Mouse (Mus musculus) liver, adult (tissue): ENCODE measurements around the gene Gabbr2.

Experiments used
- GATA4 ChIP-seq: IDR thresholded peaks from 2 replicates; pipeline ENCODE4 v1.6.1; 2014; ENCODE audit warnings: mild to moderate bottlenecking, low read length; ENCODE audit not compliant: insufficient replicate concordance

Gene Gabbr2

DNA sequence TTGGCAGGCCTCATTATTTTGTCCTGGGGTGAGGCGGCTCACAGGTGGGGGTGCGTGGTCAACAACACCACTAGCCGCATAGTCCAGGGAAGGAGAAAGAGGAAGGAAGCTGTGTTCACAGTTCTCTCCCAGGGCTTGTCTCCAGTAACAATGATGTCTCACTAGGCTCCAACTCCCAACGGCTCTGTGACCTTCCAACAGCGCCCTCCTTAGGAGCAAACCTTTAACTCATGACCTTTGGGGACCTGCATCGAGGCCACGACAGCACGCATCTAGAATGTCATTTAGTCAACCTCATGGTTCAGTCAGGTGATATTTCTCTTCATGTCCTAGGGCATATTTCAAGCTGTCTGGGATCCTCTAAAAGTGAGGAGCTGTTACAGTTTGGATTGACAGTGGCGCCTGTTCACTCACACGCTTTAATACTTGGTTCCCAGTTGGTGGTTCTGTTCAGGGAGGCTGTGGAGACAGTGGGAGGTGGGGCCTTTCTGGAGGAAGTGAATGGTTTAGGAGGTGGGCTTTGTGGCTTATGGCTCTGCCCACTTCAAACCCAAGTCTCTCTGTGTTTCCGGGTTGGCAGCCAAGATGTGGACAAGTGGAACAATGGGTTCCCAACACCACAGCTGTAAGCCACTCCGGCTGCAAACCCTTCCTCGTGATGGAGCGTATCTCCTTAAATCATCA is 200.3 kb downstream of the Gabbr2 start:
- no peak for TF ChIP-seq GATA4

DNA sequence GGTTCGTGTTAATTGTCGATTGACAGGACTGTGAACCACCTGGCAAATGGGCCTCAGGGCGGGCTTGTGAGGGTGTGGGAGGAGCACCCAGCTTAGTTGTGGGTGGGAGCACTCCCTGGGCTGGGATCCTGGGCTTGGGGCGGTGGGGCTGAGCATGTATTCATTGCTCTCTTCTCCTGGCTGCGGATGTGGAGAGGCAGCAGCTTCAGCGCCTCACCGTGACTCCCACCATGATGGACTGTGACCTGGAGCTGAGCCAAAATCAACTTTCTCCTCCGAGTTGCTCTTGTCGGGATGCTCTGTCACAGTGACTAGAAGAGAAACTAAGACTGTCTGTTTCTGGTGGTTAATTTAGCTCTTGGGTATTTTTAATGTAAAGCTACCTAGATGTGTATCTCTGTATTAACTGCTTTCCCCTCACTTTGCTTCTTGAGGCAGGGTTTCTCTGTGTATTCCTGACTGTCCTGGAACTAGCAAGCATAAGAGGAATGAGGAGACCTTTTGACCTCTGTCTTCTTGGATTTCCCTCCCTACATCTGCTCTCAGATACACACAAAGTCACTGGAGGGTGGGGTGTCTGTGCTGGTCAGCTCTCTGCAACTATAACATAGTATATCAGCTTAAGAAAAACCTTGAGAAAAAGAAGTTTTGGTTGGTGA is 200.9 kb downstream of the Gabbr2 start:
- TF ChIP-seq GATA4 = no peak

DNA sequence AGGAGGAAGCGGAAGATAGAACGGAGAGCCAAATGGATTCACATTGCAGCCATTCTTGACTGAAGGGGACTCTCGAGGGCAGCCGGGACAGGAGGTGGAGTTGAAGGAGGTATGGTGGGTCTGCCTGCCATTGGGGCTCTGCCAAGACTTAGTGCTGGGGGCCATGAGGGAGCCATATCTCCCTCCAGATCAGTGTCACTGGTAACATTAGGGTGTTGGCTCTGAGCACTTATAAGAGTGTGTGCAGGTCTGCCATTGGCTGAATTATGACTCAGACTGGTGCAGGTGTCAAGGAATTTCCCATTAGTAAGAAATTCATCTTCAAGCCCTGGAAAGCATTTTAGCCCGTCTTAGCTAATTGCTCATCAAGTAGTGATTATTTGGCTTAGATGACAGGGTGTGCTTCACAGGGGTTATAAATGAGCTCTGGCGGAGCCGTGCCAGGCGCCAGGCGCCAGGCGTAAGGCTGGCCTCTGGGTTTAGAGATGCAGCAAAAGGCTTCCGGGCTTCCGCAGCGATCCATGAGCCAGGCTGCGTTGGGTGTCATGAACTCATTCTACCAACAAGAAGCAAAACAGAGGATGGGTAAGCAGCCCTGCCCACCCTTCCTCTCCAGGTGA is 207.1 kb downstream of the Gabbr2 start:
- no peak for TF ChIP-seq GATA4

DNA sequence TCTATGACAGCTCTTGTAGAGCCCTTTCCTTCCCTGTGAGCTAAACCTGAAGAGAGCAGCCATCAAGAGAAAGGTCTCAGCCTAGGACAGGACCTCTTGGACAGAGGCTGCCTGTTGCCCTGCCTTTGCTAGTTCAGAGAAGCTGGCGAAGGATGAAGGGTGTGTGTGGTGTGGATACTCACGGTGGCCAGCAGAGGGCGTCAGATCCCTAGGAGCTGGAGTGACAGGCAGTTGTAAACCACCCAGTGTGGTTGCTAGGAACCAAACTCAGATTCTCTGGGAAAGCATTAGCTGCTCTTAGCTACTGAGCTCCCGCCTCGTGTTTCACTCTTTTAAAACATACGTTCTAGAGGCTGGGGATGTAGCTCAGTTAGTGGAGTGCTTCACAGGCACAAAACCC is 210.6 kb downstream of the Gabbr2 start:
- no peak for TF ChIP-seq GATA4

DNA sequence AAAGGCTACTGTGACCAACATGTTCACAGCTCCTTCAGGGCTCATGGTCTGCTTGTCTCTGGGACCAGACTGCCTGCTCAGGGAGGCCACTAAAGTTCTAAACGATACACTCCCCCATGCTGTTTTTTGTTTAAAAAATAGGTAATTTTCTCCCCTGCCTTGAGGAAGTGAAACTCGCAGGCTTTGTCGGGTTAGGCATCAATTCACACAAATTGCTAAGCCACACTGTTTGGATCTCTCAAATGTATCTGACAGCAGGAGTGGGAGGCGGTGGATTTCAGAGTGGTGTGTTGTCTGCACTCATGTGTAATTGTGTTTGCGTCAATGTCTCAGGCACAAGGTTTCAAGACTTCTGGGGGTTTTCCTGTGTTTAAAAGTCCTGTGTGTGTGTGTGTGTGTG is 215.7 kb downstream of the Gabbr2 start:
- TF ChIP-seq GATA4 = no peak

DNA sequence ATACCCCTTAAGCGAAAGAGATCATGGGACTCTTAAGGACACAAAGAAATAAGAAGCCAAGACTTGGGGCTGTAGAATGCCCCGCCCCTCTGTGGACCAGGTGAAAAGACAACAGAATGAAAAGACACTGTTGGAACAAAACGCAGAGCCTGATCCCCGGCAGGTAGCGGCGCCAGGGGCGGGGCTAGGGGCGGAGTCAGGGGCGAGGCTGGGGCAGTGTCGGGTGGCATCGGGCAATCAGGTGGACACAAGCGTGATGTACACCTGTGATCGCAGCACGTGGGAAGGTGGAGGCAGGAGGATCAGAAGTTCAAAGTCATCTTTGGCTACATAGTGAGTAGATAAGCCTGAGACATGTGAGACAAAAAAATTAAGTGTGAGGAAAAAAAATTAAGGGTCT is 217.0 kb downstream of the Gabbr2 start:
- TF ChIP-seq GATA4 = no peak

DNA sequence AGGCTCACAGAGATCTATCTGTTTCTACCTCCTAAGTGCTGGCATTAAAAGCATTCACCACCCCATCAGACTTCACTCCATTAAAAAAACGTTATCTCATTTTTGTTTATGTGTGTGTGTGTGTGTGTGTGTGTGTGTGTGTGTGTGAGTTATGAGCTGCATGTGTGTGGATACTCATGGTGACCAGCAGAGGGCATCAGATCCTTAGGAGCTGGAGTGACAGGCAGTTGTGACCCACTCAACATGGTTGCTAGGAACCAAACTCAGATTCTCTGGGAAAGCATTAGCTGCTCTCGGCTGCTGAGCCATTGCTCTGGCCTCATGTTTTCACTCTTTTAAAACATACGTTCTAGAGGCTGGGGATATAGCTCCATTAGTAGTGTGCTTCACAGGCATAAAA is 218.4 kb downstream of the Gabbr2 start:
- no peak for TF ChIP-seq GATA4

DNA sequence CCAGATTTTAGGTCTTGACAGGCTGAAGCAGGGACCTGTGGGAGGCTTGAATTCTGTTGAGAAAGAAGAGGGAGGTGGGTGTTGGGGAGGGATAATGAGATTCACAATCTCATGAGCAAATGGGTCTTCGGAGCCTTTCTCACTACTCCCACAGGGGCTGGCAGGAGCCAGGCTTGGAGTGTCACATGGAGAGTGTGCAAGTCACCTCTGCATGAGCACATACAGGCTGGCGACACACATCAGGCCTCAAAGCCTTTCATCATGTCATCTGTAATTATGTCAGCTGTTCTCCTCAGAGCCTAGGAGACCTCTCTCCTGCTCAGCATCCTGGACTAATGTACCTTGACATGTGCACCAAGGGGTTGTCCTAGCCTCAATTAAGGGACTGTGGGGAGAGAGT is 219.1 kb downstream of the Gabbr2 start:
- no peak for TF ChIP-seq GATA4

DNA sequence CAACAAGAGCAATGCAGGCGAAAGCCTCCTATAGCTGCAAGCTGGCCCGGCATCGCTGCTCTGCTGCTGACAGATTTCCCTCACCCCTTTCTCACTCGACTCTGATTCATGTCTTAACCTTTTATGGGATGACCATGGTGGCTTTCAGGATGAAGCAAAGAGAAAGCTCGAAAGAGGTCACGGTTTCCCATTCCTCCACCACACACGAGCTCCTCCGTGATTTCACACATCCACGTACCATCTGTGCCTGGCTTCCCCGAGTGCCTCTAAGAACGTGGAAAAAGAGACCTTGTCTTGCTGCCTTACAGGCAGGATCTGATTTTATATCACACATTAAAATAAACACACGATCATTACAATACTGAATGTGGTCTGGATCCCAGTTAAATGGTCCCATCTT is 220.6 kb downstream of the Gabbr2 start:
- TF ChIP-seq GATA4 = no peak

DNA sequence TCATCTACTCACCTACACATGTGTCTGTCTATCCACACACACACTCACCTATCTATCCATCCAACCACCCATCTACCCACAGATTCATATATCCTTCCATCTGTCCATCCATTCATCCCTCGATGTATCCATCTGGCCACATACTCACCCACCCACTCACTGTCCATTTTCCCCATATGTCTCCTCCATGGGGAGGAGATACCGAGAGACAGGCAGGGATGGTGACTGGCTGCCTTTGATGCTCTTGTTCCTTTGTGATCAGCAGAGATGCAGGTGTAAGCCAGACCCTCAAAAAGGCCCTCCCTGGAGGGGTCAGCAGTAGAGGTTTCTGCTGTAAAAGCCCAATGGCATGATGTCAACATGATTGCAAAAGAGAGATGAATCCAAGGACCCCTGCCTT is 221.0 kb downstream of the Gabbr2 start:
- TF ChIP-seq GATA4 = no peak

DNA sequence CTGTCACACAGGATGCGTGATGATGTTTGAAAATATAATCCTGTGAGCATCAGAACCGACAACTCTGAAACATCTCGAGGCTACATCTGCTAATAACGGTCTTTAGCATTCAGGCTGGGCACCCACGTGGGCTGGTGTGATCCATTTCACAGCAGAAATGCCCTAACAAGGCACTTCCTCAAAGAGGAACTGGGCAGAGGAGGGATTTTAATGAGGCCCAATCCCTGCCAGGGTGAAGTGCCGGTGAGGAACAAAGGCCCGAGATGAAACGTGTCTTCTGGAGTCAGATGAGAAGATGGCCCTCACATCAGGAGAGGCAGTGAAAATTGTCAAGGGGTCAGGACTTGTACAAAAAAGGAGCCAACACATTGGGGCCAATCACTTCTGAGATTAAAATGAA is 221.6 kb downstream of the Gabbr2 start:
- TF ChIP-seq GATA4 = no peak

DNA sequence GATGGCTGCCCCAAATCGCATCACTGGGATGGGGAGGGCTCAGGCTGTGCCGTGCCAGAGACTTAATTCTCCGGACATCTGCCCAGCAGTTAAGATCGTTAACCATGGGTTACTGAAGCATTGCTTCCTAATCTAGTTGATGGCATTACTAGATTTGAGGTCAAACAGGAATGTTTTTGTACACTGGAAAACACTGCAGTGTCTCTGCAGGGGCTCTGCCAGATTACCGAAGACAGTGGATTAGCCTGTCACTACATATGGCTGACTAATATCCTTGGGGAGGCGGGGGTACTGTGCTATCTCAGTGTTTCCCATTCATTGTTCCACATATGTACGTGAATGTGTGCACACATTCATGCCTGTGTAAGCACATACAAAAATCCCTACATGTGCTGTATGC is 225.3 kb downstream of the Gabbr2 start:
- TF ChIP-seq GATA4 = no peak

DNA sequence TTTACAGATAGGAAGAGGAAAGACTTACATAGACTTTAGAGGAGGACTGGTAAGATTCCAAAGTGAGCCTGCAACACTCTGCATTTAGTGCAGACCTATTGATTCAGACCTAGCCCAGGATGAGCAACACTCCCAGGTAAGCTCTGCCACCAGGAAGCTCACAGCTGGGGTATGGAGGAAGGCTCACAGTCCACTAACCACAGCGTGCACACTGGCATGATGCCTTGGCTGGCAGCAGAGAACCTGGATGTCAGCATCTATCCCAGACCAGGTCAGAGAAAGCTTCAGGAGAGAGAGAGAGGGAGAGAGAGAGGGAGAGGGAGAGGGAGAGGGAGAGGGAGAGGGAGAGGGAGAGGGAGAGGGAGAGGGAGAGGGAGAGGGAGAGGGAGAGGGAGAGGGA is 231.8 kb downstream of the Gabbr2 start:
- no peak for TF ChIP-seq GATA4

DNA sequence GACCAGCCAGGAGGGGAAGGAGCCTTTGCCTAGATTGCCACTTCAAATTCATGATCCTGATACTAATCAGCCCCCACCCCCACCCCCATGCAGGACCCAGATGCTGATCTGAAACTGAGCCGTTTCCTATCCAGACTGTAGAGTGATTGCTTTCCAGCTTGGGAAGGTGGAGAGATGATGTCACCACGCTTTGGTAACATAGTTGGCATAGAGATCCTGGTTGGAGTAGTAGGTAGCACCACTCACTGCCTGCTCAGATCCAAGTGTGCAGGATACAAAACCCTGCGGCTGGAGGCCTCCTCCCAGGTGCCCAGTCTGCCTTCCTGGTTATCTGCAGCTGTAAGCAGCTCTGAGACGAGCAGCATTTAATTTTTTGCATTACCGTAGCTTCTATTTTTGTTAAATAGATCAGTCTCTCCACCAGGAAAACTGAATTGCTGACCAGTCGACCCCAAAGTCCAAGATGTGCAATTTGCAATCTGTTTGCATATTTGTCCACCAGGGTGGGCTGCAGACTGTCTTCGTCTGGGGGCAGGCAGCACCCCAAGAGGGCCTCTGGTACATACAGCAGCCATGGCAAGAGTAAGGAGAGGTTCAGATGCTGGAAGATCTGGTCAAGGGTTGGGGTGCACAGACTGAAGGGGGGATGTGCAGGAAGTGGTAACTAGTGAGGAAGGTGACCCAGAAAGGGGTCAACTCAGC is 233.2 kb downstream of the Gabbr2 start:
- TF ChIP-seq GATA4 = no peak

DNA sequence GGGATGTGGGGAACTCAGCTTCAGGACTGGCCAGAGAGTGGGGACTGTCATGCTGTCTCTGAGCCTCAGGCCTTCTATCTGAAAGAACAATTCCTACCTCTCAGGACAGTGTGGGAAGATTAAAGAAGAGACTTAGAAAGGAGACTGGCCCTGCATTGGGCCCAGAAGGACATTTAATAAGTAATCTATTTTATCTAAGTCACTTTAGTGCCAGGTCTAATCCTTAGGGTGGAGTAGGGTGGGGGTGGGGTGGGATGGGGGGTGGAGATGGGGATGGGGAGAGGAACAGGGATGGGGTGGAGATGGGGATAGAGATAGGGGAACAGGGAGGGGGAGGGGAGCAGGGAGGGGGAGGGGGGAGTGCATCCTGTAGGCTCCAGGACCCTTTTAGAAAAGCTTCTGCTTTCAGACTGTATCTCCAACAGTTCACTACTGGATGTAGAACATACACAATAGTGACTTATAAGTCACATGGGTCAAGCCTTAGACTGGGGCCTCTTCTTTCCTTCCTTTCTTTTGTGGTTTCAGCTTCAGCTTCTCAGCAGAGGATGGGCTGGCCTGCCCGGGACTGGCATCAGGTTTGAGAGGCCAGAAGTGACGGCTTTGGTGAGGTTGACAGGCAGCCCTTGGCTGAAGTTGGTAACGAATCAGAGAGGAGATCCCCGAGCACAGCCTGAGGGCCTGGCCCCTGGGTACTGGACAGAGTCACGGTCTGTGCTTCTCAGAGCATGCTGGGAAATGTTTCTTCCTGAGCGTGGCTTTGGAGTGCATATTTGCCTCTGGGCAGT is 237.1 kb downstream of the Gabbr2 start:
- TF ChIP-seq GATA4 = no peak
